Mouse (Mus musculus) liver, adult 2 months (tissue): ENCODE measurements around the gene Abcc5.

Experiments used
- CTCF ChIP-seq: fragments of 200-500 bp; IDR thresholded peaks from 2 replicates; pipeline ENCODE4 v1.5.1; 2011; ENCODE audit warnings: low read depth, low read length, control low read depth
- POLR2A ChIP-seq: fragments of 200-500 bp; IDR thresholded peaks from 2 replicates; pipeline ENCODE4 v1.6.1; 2011; ENCODE audit warnings: low read length, control low read depth; ENCODE audit not compliant: insufficient read depth; ENCODE audit errors: extremely low read depth

- no peak for TF ChIP-seq CTCF
- no peak for TF ChIP-seq POLR2A
Measured at GRCm38 (mm10) chr16:20322274-20322673, 103.9 kb downstream of the Abcc5 start.
